Mouse (Mus musculus): Measurements from ENCODE around the gene Prr15l. TPM values are rescaled to one million over a fixed set of nuclear protein-coding genes. Genes with fewer than 3 reads are reported as not detected.
A peak's percentile ranks its signal among the peaks of the same experiment; 100 is the strongest.

The Prr15l gene
- polyA plus RNA-seq (2014; fragmentation: Nextera tagmentation; extraction: Ambion mirVana) = 0.25 and 0.29 TPM in 2 replicates

GRCm38 (mm10) chr11:96928088-96928487 is at the start of gene Prr15l:
Gene Prr15l (plus strand): TSS chr11:96928104.
- Histone ChIP-seq H3K4me2 (ENCODE audit: low read depth, low read length, severe bottlenecking) (no peak within 1 kb of the TSS), H3K4me3 (ENCODE audit: low read depth, low read length) (no peak within 1 kb of the TSS), H3K9me3 (ENCODE audit: control insufficient read depth, low read length) (no peaks in the 10 kb centered on the region), H3K36me3 (ENCODE audit: control insufficient read depth, insufficient read depth, low read length) (no peaks in the 10 kb centered on the region), H3K27me3 (ENCODE audit: control insufficient read depth, insufficient read depth, low read length) (peaks cover 6% of the 10 kb centered on the region; the same call in 1 of the 2 replicates), H3K27ac (ENCODE audit: low read depth, low read length) (no peak within 1 kb of the TSS), H3K4me1 (replicated peaks; ENCODE audit: control insufficient read depth, insufficient read depth, low read length) (no peaks in the 10 kb centered on the region), H3K9ac (ENCODE audit: low read length) (no peak within 1 kb of the TSS)
- ATAC-seq (replicated peaks; ENCODE audit: low FRiP score) (no peak), DNase-seq (ENCODE audit: low spot score) (no peak)
- WGBS = 85% methylated on average over 2 of the region's 2 CpGs

- Histone ChIP-seq H3K9me3 (ENCODE audit: control insufficient read depth, low read length) (no peaks in the 10 kb centered on the region), H3K9ac (ENCODE audit: low read length) (no peak overlapping the region), H3K4me2 (ENCODE audit: low read depth, low read length, severe bottlenecking) (no peak overlapping the region), H3K4me3 (ENCODE audit: low read depth, low read length) (no peak overlapping the region), H3K27ac (ENCODE audit: low read depth, low read length) (peak overlapping the region; percentile 90), H3K27me3 (ENCODE audit: control insufficient read depth, insufficient read depth, low read length) (no peaks in the 10 kb centered on the region), H3K36me3 (ENCODE audit: control insufficient read depth, insufficient read depth, low read length) (no peaks in the 10 kb centered on the region), H3K4me1 (replicated peaks; ENCODE audit: control insufficient read depth, insufficient read depth, low read length) (peaks cover 47% of the 10 kb centered on the region)
- DNase-seq (ENCODE audit: low spot score) = no peak
- 29% methylated on average over 3 of the region's 3 CpGs for WGBS
- ATAC-seq (replicated peaks; ENCODE audit: low FRiP score) = no peak
These were observed 49.2 kb upstream of the Prr15l start for GRCm38 (mm10) chr11:96878715-96879114.

GRCm38 (mm10) chr11:96879359-96879758 is 48.5 kb upstream of the Prr15l start:
- H3K4me1 ChIP-seq (replicated peaks; ENCODE audit: control insufficient read depth, insufficient read depth, low read length) = peaks cover 43% of the 10 kb centered on the region
- no peak for DNase-seq (ENCODE audit: low spot score)

GRCm38 (mm10) chr11:96880296-96880695 is 47.6 kb upstream of the Prr15l start:
- Histone ChIP-seq H3K4me3 (ENCODE audit: low read depth, low read length) (no peak overlapping the region), H3K27me3 (ENCODE audit: control insufficient read depth, insufficient read depth, low read length) (no peaks in the 10 kb centered on the region), H3K27ac (ENCODE audit: low read depth, low read length) (no peak overlapping the region), H3K9ac (ENCODE audit: low read length) (no peak overlapping the region), H3K4me1 (replicated peaks; ENCODE audit: control insufficient read depth, insufficient read depth, low read length) (peaks cover 40% of the 10 kb centered on the region), H3K36me3 (ENCODE audit: control insufficient read depth, insufficient read depth, low read length) (no peaks in the 10 kb centered on the region), H3K9me3 (ENCODE audit: control insufficient read depth, low read length) (no peaks in the 10 kb centered on the region), H3K4me2 (ENCODE audit: low read depth, low read length, severe bottlenecking) (no peak overlapping the region)
- no peak for DNase-seq (ENCODE audit: low spot score)
- no peak for ATAC-seq (replicated peaks; ENCODE audit: low FRiP score)
- WGBS = 91% methylated on average over 9 of the region's 9 CpGs

More at GRCm38 (mm10) chr11:96879359-96879758, 48.5 kb upstream of the Prr15l start:
- no peak for ATAC-seq (replicated peaks; ENCODE audit: low FRiP score)
- no peak overlapping the region for H3K4me3 ChIP-seq (ENCODE audit: low read depth, low read length)
- H3K27ac ChIP-seq (ENCODE audit: low read depth, low read length) = peak overlapping the region; percentile 90
- H3K9me3 ChIP-seq (ENCODE audit: control insufficient read depth, low read length) = no peaks in the 10 kb centered on the region
- H3K27me3 ChIP-seq (ENCODE audit: control insufficient read depth, insufficient read depth, low read length) = no peaks in the 10 kb centered on the region
- WGBS = 8% methylated on average over 7 of the region's 7 CpGs
- H3K36me3 ChIP-seq (ENCODE audit: control insufficient read depth, insufficient read depth, low read length) = no peaks in the 10 kb centered on the region
- no peak overlapping the region for H3K4me2 ChIP-seq (ENCODE audit: low read depth, low read length, severe bottlenecking)
- peak overlapping the region; percentile 37 for H3K9ac ChIP-seq (ENCODE audit: low read length)

GRCm38 (mm10) chr11:96885901-96886340 is 42.0 kb upstream of the Prr15l start:
- peaks cover 29% of the 10 kb centered on the region for H3K4me1 ChIP-seq (replicated peaks; ENCODE audit: control insufficient read depth, insufficient read depth, low read length)
- peak overlapping the region; percentile 91 for H3K27ac ChIP-seq (ENCODE audit: low read depth, low read length)
- H3K27me3 ChIP-seq (ENCODE audit: control insufficient read depth, insufficient read depth, low read length) = no peaks in the 10 kb centered on the region
- H3K9ac ChIP-seq (ENCODE audit: low read length) = peak overlapping the region; percentile 50; the same call in 1 of the 2 replicates
- no peak overlapping the region for H3K4me3 ChIP-seq (ENCODE audit: low read depth, low read length)
- H3K9me3 ChIP-seq (ENCODE audit: control insufficient read depth, low read length) = no peaks in the 10 kb centered on the region
- 15% methylated on average over 5 of the region's 5 CpGs for WGBS
- DNase-seq (ENCODE audit: low spot score) (peak; percentile 83), ATAC-seq (replicated peaks; ENCODE audit: low FRiP score) (peak; percentile 88)
- H3K36me3 ChIP-seq (ENCODE audit: control insufficient read depth, insufficient read depth, low read length) = no peaks in the 10 kb centered on the region
- H3K4me2 ChIP-seq (ENCODE audit: low read depth, low read length, severe bottlenecking) = 0 out of 2 replicates have a peak overlapping the region, but pooled peaks have one; percentile 18

GRCm38 (mm10) chr11:96886942-96887546 is 40.9 kb upstream of the Prr15l start:
- no peaks in the 10 kb centered on the region for H3K27me3 ChIP-seq (ENCODE audit: control insufficient read depth, insufficient read depth, low read length)
- no peak for ATAC-seq (replicated peaks; ENCODE audit: low FRiP score)
- H3K27ac ChIP-seq (ENCODE audit: low read depth, low read length) = peak overlapping the region; percentile 91
- no peak for DNase-seq (ENCODE audit: low spot score)
- WGBS = 85% methylated on average over 8 of the region's 8 CpGs
- no peak overlapping the region for H3K4me2 ChIP-seq (ENCODE audit: low read depth, low read length, severe bottlenecking)
- H3K9me3 ChIP-seq (ENCODE audit: control insufficient read depth, low read length) = no peaks in the 10 kb centered on the region
- no peak overlapping the region for H3K4me3 ChIP-seq (ENCODE audit: low read depth, low read length)
- H3K4me1 ChIP-seq (replicated peaks; ENCODE audit: control insufficient read depth, insufficient read depth, low read length) = peaks cover 29% of the 10 kb centered on the region
- no peak overlapping the region; the same call in 1 of the 2 replicates for H3K9ac ChIP-seq (ENCODE audit: low read length)
- no peaks in the 10 kb centered on the region for H3K36me3 ChIP-seq (ENCODE audit: control insufficient read depth, insufficient read depth, low read length)

GRCm38 (mm10) chr11:96891784-96892527 is 35.9 kb upstream of the Prr15l start:
- no peak overlapping the region for H3K4me3 ChIP-seq (ENCODE audit: low read depth, low read length)
- no peak overlapping the region for H3K9ac ChIP-seq (ENCODE audit: low read length)
- no peaks in the 10 kb centered on the region for H3K27me3 ChIP-seq (ENCODE audit: control insufficient read depth, insufficient read depth, low read length)
- WGBS = 64% methylated on average over 14 of the region's 14 CpGs
- no peak overlapping the region for H3K4me2 ChIP-seq (ENCODE audit: low read depth, low read length, severe bottlenecking)
- ATAC-seq (replicated peaks; ENCODE audit: low FRiP score) (no peak), DNase-seq (ENCODE audit: low spot score) (no peak)
- H3K4me1 ChIP-seq (replicated peaks; ENCODE audit: control insufficient read depth, insufficient read depth, low read length) = peaks cover 26% of the 10 kb centered on the region
- no peaks in the 10 kb centered on the region for H3K9me3 ChIP-seq (ENCODE audit: control insufficient read depth, low read length)
- no peak overlapping the region for H3K27ac ChIP-seq (ENCODE audit: low read depth, low read length)
- no peaks in the 10 kb centered on the region for H3K36me3 ChIP-seq (ENCODE audit: control insufficient read depth, insufficient read depth, low read length)

GRCm38 (mm10) chr11:96893203-96893842 is 34.6 kb upstream of the Prr15l start:
- H3K4me1 ChIP-seq (replicated peaks; ENCODE audit: control insufficient read depth, insufficient read depth, low read length) = peaks cover 33% of the 10 kb centered on the region
- no peak overlapping the region for H3K4me3 ChIP-seq (ENCODE audit: low read depth, low read length)
- peak overlapping the region; percentile 78 for H3K27ac ChIP-seq (ENCODE audit: low read depth, low read length)
- no peaks in the 10 kb centered on the region for H3K36me3 ChIP-seq (ENCODE audit: control insufficient read depth, insufficient read depth, low read length)
- no peaks in the 10 kb centered on the region for H3K27me3 ChIP-seq (ENCODE audit: control insufficient read depth, insufficient read depth, low read length)
- peak overlapping the region; percentile 43 for H3K9ac ChIP-seq (ENCODE audit: low read length)
- no peak overlapping the region for H3K4me2 ChIP-seq (ENCODE audit: low read depth, low read length, severe bottlenecking)
- 60% methylated on average over 11 of the region's 11 CpGs for WGBS
- no peaks in the 10 kb centered on the region for H3K9me3 ChIP-seq (ENCODE audit: control insufficient read depth, low read length)
- ATAC-seq (replicated peaks; ENCODE audit: low FRiP score) = peak; percentile 62
- DNase-seq (ENCODE audit: low spot score) = no peak
